Mouse (Mus musculus): ENCODE data around the gene Hlcs.

Hlcs gene

DNA sequence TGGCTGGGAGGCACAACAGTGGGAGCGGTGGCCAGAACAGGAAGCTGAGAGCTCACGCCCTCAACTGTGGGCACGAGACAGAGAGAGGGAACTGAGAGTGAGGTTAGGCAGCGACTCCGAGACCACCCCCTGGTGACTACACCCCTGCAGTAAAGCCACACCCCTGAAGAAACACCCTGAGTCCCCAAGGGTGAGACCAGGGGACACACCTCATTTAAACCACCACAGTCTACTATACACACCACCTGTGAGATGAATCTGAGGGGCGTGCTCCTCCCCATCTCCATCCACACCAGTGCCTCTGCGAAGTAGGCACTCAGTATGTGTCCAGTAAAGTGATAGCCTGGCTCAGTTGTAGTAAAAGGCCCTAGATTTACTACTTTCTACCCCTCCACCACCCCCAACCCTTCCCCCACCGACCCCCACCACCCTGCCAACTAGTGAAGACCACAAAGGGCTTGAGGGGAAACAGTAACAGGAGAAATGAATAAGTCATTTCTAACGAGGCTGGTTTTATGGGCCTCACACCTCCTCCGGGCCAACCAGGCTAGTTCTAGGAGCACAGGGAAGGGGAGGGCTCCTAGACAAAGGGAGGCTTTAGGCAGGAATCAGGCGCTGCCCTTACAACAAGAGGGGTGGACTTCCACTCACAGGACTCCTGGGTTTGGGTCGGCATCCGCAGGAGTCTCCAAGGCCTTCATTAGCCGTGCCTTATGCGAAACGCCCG lies 67.2 kb downstream of the Hlcs start:
- DNase-seq = no peak

DNA sequence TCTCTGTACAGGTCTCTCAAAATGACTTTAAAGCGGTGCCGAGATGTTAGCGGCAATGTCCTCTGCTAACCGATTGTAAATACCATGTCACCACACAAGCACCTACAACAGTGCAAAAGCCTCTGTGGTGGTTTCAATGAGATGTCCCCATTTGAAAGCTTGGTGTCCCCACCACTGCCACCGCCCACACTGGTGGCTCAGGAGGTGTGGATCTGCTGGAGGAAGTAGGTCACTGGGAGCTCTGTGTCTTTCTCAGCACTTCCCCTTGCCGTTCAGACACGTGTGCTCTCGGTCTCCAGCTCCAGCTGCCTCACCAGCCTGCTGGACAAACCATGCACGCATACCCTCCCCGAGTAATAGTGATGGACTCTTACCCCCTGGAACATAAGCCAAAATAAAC lies 72.2 kb downstream of the Hlcs start:
- DNase-seq = peak; percentile 44 to 68

DNA sequence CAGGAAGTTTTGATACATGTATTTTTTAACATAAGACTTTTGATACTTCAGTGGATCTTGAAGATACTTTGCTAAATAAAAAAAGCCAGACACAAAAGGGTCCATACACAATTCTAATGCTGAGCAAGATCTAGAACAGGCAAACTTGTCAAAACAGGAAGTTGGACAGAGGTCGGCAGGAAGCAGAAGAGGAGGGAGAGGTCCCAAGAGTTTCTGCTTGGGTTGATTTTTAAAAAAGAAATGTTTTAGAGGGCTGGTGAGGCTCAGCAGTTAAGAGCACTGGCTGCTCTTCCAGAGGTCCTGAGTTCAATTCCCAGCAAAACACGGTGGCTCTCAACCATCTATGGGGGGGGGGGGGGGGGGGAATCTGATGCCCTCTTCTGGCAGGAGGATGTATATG lies 73.2 kb downstream of the Hlcs start:
- no peak for DNase-seq

DNA sequence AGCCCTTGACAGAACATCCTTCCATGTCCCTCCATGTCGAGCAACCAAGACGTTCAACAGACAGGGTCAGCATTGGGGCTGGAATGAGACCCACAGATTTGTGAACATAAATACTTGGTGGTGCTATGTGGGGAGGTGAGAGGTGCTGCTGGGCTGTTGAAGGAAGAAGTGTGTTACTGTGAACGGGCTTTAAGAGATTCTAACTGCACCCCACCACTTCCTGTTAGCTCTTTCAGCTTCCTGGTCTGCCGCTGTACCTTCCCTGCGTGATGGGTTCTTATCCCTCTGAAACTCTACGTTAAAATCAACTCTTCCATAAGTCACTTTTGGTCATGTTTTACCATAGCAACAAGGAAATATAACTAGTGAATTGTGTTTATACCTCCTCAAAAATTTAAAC lies 73.8 kb downstream of the Hlcs start:
- DNase-seq = no peak

DNA sequence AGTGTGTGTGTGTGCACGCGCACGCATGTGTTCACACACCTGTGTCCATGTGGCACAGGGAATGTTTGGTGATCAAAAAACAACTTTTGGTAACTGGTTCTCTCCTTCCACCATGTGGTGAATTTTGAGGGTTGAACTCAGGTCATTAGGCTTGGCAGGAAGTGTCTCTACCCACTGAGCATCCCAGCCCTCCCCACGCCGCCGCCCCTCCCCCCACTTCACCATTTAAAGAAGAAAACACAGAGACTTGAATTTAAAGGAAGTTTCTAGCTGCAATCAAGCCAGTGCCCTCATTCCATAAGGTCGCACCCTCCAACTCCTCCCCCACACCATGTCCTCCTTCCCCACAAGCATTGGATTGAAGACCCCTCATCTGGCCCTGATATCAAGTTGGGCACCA lies 74.2 kb downstream of the Hlcs start:
- no peak for DNase-seq

DNA sequence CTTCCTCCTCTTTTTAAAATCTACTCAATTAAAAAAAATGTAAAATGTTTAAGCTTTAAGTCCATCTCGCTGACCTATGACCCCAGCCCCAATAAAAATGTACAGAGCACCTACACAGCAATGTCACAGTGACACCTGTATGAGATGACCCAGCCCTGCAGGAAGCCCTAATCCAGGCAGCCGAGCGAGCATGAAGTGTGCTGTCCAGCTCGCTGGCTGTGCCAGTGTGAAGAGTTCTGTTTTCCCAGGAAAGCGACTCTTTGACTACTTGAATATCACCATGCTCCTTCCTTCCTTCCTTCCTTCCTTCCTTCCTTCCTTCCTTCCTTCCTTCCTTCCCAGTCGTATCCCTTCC lies 76.3 kb downstream of the Hlcs start:
- DNase-seq = no peak

DNA sequence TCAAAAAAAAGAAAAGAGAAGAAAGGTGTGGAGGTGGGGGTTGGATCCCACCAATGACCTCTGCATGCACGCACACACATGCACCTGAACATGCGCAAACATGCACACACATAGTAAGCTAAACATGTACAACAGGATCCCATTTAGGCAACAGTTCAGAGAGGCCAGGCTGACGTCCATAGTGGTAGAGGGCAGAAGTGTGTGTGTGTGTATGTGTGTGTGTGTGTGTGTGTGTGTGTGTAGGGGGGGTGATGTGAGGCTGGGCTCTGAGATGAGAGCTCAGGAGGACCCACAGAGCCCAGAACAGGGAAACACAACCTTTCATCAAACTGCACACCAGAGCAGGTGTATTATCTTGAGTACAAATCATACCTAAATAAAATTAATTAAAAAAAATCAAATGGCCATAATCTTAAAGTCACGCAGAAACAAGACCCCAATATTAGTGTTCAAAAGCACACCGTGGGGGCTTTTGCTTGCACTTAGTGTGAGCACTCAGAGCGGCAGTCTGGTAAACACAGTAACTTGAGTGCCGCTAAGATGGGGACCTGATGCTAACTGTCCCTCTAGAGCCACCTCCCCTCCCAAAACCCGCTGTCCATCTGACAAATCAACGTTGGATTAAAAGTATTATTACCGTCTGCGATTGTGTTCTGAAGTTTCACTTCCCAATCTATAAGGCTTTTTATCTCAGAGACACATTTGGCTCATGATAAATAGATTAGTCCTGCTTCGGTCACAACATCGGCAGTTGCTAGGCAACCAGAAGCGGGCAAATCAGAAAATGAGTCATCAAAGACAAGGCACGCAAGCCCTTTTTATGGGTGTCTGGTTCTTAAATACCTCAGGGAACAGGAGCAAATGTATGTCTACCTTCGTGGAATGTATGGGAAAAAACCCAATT lies 76.9 kb downstream of the Hlcs start:
- no peak for DNase-seq

DNA sequence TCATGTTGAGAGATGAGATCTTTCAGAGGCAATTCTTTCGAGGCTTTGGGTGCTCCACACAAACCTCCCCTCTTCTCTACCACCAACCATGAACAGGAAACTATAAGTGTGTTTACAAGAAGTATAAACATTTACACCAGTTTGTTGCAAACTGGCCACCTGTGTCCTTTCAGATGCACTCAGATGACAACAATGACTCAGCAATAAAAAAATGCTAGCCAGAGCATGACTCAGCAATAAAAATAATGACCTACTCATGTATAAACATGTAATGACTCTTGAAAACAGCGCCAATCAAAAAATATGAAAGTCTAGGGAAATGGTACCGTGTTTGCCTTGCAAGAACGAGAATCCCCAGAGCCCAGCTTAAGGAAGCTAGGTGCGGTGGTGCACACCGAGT lies 77.7 kb downstream of the Hlcs start:
- DNase-seq = no peak

DNA sequence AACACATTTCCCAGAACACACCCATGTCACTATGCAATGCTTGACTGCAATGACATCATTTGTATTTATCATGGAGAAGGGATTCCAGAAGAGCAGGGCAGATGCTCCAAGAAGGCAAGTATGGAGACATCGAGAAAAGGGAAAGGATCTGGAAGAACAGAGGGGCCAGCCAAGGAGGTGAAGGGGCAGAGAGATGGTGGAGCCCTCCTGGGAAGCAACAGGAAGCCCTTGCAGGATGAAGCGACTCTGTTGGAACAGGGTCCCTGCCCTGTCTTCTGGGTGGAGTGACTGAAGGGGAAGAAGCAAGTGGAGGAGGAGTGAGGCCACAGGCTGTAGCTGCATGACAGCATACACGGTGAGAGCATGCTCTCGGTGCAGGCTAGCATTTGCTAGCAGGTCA lies 79.2 kb downstream of the Hlcs start:
- no peak for DNase-seq

DNA sequence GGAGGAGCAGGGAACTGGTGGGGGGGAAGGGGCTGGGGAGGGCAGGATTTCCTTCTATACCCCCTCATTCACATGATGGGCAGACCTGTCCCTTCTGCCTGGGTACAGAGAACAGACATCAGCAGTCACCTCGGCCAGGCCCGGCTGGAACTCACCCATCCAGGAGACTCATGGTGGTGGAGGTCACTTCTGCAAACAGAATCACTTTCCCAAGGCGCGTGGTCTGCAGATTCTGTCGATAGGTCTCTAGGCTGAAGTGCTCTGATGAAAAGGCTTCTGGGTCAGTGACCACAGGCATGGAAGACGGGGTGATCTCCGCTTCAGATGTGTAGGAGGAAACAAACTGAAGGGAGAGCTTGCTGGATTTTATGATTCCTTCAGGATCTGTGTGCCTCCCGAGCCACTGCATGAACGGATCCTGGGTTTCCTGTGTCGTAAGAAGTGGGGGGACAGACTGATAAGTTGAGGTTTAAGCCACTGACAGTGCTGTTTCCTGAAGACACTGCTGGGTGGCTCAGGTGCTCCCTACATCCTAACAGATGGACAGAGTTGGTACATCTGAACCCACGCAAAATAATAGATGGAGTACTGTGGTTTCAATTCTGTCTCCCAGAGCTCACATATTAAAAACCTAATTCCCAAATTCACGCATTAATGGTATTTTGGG lies 82.3 kb downstream of the Hlcs start:
- no peak for DNase-seq

DNA sequence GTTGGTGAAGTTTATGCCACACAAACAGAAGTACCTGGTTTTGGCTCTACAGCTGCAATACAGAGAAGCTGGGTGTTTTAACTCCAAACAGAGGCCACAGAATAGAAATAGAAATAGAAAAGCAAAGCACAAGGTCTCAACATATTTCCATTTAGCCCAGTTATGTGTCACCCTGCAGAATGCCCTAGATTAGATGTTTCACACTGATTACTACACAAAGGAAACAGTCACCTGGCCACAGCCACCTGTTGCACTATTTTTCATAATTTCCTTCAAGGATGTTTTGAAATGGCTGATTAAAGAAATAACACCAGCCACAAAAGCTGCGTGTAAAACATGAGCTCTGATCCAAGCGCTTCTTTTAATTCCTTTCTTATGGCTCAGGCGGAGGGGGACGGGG lies 82.9 kb downstream of the Hlcs start:
- DNase-seq = no peak

DNA sequence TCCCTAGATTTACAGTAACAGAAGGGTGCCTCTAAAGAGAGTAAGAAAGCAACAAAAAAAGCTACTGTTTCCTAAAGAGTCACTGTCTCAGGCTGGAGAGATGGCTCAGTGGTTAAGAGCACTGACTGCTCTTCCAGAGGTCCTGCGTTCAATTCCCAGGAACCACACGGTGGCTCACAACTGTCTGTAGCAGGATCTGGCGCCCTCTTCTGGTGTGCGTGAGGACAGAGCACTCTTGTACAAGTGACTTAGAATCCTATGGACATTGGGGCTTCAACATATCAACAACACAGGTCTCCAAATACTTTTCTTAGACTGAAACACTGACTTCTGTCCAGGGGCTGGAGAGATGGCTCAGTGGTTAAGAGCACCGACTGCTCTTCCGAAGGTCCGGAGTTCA lies 83.5 kb downstream of the Hlcs start:
- no peak for DNase-seq

DNA sequence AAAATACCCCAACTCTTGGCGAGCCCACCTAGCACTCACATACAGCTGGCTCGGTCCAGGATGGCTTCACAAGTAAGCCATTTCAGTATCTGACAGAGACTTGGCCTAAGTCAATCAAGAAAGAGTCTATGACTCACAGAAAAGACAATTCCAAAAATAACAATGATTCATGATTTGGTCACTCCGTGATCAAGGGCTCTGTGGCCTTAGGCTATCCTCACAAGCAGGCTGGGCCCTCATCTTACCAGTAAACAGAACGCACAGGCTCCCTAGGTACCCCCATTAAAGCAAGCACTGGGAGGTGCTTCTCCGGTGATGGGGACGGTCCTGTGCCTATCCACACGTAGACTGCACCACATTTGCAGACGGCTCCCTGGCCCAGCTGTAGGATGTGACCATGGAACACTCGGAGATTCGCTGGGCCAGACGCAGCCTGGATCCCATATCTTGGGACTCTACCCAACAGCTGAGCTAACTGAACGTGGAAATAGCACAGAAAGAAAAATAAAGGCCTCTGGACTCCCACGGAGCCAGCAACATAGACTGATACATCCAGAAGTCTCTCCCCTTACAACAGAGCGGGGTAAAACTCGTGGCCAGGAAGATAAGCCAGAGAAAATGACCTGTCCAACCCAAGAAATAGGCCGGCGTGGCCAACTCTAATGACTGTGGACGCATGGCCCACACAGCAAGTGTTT lies 84.4 kb downstream of the Hlcs start:
- no peak for DNase-seq

DNA sequence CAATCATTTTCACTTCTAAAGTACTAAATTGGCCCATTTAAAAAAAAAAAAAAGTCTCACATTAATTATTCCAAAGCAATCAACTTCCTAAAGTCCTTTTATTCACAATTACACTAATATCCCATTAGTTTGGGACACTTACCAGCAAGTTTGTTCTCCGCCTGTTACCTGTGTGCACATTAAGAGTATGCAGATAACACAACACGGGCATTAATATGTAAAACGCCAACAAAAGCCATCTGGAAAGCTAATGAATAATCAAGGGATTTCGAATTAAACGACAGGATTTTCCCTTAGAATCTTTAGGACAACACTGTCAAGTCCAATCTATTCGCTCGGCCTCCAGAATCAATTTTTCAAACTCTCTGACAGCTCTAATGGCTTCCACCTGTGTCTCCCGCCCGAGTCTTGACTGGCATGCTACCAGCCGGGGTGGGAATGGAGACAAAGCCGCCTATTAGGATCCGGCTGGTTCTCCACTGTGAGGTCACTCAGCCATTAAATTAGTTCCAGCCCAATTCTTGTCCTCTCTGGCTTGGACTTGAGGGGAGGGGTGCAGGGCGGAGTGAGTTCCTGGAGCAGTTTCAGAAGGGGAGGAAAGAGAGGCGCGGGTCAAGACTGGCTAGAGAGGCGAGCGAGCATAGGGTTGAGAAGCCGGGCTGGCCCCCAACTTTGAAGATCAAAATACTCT lies 85.9 kb downstream of the Hlcs start:
- no peak for DNase-seq

DNA sequence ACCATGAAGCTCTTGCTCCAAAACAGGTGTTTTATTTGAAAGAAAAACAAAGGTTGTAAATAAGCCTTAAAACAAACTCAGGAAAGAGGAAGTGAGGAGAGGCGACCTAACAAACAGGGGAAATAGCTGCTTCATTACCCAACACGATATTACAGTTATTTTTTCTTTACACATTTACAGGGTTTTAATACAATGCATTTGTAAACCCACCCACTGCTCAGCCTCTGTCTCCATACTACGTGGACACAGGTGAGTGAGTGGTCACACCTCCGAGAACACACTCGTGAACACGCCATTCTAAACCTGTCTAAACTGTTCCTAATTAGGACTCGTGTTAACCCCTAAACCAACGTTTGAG lies 90.0 kb downstream of the Hlcs start:
- DNase-seq = no peak

DNA sequence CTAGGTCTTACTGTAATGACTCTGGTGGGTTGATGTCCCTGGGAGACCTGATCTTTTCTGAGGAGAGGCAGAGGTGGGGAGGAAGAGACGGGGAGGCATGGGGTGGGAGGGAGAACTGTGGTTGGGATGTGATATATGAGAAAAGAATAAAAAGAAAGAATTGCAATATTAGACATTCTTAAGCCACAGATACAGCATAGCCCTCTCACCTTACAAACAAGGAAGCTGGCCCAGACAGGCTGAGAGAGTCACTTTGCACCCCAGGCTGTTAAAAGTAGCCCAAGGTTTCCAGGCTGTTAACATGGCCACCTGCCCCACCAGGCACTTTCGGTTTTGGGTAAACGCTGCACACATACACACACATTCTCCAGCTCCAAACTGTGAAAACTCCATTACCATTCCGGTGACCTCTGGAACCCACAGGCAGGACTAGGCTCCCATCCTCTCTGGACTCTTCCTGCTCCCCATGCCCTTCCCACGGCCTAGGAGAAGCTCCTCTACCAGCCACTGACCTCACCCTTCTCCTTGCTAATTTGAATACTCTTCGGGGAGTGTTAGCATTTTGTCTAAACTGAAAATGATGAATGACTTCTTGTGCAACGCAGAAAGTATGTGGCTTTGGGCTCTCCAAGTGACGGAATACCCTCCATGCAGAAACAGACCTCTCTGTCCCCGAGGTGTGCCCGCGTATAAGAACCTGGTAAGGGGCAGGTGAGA lies 90.6 kb downstream of the Hlcs start:
- no peak for DNase-seq

DNA sequence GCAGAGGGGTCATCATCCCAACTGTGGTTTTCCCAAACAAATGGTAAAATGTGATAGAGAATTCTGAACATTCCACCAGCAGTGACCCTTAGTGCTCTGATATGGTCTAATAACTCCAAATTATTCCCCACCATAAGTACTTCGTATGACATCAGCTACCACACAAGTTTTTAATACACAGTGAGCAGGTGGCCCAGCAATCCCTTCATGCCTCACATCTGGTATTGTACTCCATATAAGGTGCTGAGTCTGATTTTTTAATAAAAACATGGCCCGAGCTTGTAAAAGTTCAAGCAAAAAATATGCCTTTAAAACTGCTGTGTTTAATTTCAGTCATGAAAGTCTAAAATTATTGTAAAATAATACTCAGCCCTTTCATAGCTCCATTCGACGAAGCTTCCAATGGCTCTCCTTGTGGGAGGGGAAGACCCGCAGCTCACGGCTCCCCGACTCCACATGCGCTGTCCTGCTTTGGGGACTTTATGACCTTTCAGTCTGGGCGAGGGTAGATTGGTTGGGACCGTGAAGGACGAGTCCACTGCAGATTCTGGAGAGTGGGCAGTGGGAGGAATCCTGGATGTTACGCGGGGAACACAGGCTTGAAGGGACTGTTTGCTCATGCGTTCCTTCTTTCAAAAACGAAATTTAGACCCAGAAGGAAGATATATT lies 102.5 kb downstream of the Hlcs start:
- no peak for DNase-seq

DNA sequence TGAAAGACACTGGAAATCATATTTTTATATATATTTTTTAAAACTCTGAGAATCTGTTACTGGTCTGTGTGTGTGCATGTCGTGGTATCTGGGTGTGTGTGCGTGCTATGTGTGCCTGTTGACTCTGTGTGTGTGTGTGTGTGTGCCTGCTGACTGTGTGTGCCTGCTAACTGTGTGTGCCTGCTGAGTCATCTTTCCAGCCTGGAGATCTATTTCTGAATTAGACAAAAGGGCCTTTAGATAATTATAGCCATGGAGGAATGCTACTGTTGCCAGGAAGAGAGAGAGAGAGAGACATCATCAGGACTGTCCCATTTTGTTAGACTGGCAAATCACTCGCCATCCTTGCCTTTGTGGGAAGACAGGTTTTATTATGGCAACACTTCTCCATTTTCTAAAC lies 103.7 kb downstream of the Hlcs start:
- DNase-seq = no peak

DNA sequence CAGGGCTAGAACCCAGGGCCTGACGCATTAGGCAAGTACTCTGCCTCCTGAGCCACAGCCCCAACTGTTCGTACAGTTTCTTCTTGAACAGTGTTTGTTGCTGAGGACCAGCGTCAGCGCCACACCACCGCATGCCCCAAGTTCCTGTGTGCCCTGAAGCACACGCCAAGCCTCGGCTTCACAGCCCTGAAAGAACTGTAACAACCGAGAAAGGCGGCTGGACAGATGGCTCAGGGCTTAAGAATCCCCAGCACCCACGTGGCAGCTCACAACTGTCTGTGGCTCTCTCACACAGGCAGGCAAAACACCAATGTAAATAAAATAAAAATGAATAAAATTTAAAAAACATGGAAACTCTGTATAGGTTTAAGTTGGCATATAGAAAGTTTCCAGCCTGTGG lies 104.5 kb downstream of the Hlcs start:
- DNase-seq = no peak

DNA sequence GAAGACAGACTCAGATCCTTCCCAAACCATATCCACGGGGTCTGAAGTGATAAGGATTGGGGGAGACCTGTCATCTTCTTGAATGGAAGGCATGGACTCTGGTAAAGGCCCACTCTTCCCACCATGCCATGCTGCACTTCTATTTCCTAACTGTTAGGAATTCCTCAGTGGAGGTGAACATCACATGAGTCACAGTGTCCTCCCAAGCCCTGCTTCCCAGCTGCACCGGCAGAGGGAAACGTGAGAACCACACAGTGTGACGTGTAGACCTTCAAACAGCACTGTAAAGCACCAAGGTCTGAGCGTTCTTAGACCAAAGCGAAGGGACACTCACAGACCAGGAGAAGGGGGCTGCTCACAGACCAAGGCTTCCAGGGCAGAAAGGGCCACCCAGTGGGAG lies 105.2 kb downstream of the Hlcs start:
- no peak for DNase-seq
